Mouse (Mus musculus): ENCODE results near the gene Creb5. TPM values are rescaled to one million over a fixed set of nuclear protein-coding genes. Genes with fewer than 3 reads are reported as not detected.
A peak's percentile ranks its signal among the peaks of the same experiment; 100 is the strongest.

Creb5 gene
- 3.4 TPM in 2 replicates for total RNA-seq (2021)
- long read RNA-seq, experiment 1, result 0 reads
- long read RNA-seq, experiment 2, full-length matches to known transcripts, result 2 of 2 reads
- long read RNA-seq, experiment 2, partial matches to known transcripts, result 0 of 2 reads
- long read RNA-seq, experiment 2, other reads (novel, unspliced or antisense), result 0 of 2 reads

DNA sequence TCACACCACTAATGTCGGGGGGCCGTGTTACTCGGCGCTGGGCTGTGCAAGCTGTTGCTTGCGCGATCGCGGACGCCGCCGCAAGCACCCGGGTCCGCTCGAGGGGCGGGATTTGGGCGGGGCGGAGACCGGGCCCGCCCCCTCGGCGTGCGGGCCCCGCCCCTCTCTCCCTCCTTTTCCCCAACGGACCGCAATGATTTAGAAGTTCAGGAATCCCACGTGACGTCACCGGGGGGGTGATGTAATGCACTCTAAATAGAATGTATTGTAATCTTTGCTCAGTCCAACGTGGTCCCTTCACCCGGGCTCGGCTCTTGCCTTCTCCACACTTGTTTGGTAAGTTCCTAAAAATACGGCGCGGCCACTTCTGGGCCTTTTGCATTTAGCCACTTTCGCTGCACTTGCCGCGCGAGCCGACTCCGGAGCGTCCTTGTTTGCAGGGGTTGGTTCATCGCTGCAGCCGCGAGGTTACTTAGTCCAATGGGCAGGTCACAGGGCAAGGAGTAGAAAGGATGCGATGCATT is at the start of gene Creb5:
TSS of gene Creb5 (plus strand) at position 233 of the 524 bp plus-strand sequence.
- peak; percentile 90 for DNase-seq

DNA sequence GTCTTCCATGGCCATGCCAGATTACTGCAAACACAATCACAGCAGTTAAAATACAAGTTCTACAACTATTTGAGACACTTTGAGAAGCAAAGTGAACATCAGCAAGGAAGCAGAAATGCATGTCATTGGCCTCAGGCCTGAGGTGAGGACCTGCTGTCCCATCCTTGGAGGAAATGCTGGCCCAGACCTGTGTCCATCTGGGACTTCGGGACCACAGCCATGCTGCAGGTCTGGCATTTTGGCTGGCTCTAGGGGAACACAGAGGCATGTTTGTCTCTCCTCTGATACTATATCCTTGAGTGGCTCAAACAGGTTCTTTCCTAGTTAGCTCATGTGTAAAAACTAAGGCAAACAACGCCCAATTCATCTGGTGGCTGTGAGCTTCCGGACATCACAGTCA is 27.2 kb upstream of the Creb5 start:
- DNase-seq, result no peak

DNA sequence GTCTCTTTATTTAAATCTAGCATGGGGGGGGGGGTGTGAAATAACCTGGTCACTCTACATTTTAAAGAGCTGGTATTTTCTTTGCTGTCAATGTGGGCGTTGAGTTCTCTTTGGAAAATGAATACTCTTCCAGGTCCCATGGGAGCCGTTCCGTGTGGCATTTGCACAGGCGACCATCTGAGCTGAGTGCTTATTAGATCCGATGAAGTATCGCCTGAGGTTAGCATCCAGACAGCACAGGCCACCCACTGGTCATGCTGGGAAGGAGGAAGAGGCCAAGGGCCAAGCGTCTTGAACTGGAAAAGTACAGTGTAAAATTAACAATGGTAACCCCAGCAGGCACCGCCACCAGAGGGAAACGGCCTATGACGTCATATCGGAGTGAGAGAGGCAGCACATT is 24.7 kb upstream of the Creb5 start:
- DNase-seq, result no peak

DNA sequence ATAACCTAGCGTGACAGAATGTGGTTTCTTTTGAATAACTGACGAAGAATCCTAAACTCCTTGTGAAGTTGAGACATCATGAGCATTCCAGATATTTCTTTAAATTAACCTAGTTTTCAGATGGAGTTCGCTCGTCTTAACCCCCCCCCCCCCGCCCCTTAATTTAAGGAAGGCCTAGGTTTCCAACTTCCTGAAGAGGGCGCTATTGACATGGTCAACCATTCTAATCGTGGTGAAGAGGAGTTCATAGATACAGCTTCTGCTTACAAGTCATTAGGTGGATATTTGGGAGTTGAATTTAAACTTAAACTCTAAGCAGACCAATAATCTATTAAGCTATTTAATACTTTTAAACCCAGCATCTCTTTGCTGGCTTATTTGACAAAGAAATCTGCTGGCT is 20.0 kb upstream of the Creb5 start:
- DNase-seq, result peak; percentile 26

DNA sequence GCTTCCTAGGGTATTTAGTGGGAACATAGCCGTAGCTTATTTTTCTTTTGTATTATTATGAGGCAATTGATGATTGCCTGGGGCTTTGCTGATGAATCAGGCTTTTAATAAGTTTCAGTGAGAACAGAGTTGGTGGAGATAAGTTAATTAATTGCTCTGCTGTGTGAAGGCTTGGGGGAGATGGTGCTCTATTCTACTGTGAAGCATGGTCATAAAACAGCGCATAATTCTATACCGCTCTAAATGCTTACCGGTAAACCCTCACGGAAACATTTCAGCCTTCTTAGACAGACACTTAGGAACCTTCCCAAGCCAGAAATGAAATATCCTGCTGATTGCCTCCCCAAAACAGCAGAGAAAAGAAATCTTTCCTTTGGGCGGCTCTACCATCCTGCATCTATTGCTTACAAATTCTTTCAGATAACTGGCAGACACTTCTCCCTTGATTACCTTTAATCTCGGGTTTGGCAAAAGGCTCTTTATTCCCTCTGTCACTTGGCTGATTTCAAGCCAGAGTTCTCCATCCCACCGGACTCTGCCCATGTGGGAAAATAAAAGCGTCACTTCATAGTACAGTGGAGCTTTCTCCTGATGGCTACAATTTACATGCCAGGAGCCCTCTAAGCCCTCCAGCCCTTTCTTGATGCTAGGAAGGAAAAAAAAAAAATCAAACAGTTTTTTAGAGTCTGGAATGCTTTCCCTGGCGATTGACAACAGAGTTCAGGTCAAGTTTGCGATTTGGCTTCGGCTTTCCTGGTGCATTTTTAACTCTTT is 19.2 kb upstream of the Creb5 start:
- no peak for DNase-seq

DNA sequence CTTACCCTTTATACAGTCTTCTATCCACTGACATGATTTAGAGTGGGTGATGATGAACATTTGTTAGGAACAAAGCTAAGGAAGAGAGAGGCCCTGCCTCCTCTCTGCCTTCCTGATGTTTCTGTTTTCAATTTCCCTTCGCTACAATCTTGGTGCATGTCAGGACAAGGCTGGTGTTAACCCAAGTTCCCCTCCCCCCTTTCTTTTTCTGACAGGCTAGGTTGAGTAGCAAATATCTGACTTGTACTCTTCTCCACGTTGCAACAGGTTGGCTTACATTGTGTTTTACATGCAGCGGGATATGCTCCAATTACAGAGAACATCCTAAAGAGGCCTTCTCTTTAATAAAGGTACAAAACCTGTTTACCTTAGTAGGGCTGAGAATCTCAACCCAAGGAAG is 15.9 kb upstream of the Creb5 start:
- no peak for DNase-seq

DNA sequence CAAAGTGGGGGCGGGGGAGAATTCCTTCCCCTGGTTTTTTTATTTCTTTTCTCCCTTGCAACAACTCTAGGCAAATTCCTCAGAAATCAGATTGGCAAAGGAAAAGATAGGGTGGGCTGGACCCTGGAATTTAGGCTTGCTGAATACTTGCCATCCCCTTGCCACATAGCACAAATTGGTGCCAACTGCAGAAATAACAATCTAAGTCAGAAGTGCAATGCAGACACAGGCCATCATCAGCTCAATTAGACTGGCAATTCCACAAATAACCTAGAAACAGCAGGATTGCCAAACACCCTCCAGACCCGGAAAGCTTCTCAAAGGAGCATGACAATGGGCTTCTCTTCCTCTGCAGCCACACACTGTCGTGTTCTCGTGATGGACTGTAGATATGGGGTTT is 15.4 kb upstream of the Creb5 start:
- no peak for DNase-seq

DNA sequence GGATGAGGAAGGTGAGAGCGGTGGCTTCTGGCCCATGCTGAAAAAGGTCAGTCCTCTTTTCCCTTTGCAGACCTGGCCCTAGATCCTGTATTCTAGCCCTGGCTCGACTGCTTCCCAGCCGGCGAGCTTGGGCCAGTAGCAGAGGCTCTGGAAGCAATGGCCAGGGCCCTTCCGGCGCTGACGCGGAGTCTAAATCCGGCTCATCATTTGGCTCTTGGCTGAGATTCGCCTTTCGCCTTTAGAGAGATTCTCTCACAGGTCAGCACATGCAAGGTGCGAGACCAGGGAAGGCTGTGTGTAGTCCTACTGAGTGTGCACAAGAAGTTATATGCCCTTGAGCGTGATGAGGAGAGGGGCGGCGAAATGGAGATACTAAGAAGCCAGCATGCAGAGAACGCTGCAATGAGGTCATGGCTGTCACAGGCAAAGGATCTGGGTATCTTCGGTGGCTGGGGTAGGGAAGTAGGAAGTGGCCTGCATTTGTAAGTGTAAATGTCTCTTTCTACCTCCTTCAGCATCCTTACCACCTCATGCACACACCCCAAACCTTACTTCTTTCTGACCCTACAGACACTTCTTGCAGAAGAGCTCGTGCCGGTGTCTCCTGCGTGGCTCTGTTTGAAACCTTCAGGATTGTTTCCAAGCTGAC is 557 bp upstream of the Creb5 start:
- peak; percentile 32 for DNase-seq

DNA sequence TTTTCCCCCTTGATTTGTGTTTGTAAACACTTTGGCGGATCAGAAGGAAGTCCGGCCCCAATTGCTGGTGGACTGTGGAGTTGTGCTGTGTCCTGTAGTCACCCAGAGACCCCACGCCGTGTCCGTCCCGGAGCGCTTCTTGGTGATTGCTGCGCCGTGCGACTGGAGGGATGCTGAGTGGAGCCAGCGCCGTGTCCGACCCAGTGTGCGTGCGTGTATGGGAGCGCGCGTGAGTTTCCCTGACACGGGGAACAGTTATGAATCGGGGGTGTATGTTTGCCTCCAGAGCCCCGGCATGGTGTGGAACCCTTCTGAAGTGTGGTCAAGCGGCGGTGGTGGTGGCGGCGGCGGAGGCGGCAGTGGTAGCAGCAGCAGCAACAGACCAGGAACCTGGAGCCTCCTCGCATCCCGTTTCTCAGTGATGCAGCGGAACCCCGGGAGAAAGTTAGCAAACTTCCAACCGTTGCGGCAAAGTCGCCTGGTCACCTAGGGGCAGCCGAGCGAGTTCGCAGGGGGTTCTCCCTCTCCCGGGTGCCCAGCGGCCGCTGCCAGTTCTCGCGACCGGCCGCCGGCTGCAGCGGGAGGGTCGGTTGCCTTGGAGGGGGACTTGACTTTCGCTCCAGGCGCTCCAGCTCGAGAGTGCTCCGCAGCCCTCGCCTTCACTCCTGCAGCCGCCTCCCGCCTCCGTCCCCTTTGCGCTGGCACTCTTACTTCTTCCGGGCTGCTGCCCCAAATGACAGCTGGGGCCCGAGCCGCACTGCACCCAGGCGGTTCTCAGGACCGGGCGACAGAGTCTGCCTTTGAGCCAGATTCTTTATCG is 702 bp downstream of the Creb5 start:
- DNase-seq, result peak; percentile 43

DNA sequence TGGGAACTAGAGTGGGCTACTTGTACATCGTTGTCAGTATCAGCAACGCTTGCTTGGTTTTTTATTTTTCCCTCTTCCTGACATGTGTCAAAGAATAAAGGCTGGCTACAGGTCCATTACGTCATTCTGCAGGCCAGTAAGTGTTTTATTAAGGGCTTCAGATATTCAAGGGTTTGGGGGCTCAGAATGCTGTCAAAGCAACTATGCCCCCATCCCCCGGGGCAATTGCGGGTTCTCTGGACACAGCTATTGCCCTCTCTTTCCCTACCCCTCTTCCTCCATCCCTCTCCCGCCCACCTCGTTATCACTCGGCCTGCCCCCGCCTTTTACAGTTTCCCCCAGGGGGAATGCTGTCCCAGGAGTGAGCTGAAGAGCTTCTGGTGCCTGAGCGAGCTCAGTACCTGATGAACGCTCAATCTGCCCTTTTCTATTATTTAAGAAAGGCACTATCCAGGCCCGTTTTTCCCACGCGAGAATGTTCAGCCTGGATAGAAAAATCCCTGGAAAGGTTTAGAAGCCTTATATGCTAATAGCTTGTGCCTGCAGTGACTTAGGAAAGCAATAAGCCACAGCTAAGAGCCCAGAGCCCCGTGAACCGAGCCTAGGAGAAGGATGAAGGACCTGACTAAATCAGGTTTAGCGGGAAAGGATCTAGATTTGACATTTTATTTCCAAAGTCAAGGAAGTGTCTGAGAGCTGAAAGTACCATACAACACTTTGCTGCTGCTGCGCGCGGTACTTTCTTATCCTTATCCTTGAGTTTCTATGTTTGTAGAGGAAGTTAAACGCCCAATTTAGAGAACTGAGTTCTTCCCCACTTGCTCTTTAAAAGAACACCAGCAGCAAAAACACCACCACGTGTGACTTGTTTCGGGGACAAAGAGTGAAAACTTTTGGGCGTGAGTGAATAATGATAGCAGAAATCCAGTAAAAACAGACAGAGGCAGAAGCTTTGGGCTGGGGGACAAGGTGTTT is 1.8 kb downstream of the Creb5 start:
- DNase-seq, result no peak

DNA sequence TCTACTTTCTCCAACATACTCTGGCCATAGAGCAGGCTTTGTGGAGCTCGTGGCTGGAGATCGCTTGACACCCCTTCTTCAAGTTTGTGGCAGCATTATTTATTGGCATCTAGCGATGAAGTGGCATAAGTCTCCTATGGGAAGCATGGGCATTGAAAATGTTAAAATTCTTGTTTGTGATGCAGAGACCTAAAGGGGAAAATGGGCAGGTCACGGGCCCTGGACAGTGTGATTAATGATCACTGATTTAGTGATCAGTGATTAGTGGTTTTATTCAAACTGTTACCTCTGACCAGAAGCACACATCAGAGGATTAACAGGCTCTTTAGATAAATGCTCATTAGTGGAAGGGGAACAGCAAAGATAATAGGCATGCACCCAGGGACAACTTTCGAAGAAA is 2.6 kb downstream of the Creb5 start:
- no peak for DNase-seq

DNA sequence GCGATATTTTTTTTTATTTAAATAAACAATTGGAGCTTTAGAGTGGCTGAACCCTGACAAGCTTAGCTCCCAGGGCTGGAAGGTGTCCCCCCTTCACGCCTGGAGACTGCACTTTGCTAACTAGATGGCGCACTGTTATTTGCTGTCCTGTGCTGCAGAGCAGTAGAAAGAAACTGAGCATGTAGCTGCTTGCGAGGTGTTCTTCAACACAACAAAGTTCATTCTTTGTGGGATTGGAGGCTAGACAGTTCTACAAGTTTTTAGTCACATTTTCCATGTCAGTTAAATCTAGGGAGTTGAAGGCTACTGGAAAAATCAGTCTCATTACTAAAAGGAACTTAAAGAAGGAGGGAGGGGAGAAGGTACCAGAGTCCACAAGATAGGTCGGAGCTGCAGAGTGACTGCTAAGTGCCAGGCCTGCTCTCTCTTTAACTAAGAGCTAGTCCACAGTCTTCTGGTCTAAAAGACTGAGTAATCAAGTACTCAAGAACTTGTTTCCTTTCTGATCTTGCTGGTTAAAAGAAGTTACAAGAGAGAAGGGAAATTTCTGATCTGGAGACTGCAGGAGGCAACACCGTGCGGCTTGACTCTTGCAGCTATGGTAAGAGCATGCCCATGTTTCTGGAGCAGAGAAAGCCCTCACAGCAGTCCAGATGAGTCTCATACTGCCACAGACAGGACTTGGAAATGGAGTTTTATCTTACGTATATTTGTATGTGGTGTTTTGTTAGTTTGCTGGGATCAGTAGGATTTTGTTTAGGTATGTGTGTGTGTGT is 3.3 kb downstream of the Creb5 start:
- DNase-seq, result no peak

DNA sequence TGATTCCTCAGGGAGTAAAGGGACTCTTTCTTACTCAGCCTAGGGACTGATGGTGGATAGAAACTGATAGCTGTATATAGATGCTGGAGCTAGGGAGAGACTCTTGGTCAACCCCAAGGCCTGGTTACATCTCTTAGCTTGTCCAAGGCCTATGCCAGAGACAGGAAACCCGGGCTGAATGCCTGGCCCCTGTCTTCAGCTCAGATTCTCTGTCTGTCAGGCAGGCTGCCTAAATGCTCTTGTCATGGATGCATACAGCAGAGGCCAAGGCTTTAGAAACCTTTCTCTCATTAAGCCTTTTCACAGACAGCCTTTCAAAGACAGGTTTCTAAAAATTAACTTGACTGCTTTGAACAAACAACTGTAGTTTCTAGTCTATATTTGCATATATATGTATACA is 5.9 kb downstream of the Creb5 start:
- no peak for DNase-seq

DNA sequence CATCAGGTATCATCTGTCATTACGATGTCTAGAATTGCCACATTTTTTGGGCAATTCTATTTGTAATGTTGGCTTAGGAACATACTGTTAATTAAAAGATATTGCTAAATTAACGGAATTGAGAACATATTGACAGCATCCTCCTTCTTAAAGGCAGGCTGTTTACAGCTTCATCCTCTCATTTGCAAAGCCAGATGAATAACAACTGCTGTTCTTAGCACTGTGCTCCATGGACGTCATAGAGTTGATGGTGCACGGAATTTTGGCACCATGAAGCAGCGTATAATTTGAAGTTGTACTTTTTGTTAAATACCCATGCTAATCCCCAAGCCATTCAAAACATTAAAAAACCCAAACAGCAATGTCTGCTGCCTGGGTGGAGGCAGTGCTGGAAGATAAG is 10.8 kb downstream of the Creb5 start:
- DNase-seq, result no peak

DNA sequence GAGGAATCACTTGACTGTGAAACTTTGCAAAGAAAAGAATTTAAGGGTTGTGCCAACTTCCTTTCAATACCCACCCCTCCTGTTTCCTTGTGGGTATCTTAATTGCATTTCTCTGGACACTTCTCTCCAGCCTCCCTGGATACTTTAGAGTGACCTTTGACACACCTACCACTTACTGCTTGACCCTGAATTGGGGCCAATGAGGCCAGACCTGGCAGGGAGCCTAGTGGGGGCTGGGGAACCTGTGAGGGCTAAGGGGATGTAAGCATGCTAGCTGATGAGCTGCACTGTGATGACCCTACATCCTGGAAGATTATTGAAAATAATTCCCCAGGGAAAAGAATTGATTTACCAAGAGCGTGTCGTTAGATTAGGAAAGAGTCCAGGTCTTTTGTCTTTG is 17.1 kb downstream of the Creb5 start:
- DNase-seq, result peak; percentile 9

DNA sequence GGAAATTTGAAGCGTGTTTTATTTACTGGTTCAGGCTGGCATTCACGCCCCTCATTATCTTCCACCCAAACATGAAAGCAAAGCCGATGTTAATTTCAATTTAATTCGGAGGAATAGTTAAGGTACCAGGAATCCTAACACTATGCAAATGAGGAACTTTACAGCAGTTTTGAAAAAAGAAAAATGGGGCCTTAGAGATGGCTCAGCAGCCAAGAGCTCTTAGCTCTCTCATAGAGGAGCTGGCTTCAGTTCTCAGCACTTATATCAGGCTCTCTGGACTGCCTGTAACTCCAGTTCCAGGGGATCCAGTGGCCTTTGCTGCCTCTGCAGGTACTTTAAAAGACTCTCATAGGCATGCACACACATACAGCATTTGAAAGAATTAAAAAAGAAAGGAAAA is 19.1 kb downstream of the Creb5 start:
- no peak for DNase-seq

DNA sequence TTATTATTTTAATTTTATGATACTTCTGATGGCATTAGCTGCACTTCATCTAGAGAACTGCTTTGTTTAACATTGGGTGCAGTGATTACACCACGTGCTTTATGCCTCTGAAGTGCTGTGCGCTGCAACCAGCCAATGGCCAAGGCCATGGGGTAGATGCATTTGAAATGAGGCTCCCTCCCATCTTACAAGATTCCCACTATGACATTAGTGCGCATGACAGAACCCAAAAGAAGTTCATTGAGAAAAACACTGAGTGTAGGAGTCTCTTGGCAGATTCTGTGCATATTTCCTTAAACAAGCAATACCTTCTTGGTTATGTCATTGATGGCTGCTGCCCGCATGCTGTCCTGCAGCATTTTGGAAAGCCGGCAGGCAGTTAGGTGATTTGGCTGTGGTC is 19.6 kb downstream of the Creb5 start:
- no peak for DNase-seq

DNA sequence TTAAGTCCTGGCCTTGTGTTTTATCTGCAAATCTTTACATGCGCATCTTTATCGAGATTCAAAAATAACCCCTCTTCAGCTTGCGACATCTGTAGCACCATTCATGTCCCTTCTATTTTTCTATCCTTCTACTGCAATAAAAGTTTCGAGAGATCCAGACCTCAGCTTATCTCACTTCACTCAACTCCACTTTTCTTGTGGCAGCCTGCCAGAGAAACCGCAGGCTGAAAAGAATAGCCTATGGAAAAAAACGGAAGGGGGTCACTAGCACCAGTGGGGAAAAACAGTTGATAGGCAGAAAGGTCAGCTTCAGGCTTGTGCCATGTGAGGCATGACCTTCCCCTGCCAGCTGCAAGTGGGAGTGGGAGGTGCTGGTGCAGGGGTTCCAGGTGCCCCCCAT is 21.6 kb downstream of the Creb5 start:
- DNase-seq, result no peak

DNA sequence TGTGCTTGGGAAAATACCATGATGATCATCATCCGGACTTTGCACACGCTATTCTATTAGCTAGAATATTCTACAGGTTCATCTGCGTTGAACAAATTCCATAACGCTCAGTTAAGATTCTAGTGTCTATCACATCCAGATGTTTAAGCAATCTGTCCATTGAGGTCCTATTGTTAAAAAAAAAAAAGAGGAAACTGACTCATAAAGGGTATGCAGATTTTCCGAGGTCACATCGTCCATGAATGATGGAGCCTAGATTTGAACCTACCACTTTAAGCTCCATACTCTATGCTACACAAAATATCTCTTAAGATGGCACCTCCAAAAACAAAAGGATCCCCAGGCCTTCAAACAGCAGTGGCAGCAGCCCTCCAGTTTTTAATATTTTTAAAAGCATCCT is 26.5 kb downstream of the Creb5 start:
- DNase-seq, result no peak

DNA sequence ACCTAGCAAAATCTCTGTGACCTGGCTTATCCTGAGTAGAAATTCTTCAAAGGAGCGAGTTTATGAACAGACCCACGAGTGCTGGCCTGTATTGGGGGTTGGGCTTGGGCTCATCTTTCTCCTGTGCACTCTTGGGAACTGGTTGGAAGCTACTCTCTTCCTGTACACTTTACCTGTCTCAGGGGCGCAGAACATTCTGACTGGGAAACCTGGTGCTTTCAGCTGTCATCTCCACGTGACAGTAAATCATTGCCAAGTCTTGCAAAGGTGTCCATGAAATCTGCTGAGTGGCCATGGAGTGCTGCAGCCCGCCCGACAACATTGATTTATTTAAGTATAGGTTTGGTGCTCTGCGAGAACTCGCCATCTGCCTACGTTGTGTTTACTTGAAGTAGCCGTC is 27.1 kb downstream of the Creb5 start:
- DNase-seq, result no peak
